Mouse (Mus musculus) kidney, postnatal 4 days (tissue): Measurements from ENCODE around the gene Tctex1d4.

Source experiments
- DNase-seq, 2 experiments: peaks; one replicate each; pipeline ENCODE4 v3.0.0; 2021; ENCODE audit warnings: mixed read lengths in 2 of 2

The Tctex1d4 gene

GRCm38 (mm10) chr4:117120445-117121414, 5.9 kb upstream of the Tctex1d4 start:
- DNase-seq = peak; percentile 93 to 96

DNA sequence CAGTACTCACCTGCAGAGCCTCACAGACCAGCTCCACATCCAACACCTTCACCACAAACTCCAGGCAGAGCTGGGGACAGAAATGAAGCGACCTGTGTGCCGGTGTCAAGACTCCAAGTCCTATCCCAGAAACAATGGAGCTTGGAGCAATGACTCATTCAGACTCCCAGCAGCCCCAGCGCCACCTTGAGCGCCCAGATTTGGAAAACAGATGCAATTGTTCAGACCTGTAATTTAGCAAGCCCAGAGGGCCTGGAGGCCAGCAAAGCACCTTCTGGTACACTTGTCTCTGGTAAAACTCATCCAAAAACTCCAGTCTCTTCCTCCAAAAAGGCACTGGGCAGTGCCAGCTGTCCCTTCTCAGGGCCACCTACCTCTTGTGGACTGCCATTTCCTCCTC, 4.4 kb upstream of the Tctex1d4 start:
- no peak for DNase-seq

DNA sequence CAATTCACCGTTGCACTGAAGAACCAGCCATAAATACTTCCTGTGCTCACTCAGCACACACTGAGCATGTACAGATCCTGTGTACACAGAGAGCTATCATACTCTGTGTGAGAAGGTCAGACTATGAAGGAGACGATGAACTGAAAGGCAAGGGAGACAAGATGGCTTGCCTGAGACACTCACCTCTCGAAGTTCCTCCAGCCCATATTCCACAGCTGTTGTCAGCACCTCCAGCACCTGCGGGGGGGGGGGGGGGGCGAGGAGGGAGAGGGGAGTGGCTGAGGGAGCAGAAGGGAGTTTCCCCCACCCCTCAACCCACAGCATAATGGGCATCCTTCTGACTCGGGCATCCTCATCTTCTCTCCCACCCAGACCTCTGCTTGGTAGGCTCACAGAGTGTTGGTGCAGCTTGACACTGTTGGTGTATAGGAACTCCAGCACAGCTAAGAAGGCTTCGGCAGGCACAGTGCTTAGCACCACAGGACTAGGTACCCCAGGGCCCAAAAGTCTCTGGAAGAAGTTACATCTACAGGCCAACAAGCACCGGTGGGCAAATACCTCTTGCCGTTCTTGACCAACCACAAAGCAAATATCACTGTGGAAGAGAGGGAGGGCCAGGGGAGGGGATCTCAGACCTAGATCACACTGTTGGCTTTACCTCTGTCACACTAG, 2.9 kb upstream of the Tctex1d4 start:
- no peak for DNase-seq

- DNase-seq = no peak
Measured at GRCm38 (mm10) chr4:117124218-117124517, 2.4 kb upstream of the Tctex1d4 start.

- peak; percentile 43 to 65 for DNase-seq
Measured at GRCm38 (mm10) chr4:117124518-117125347, 1.9 kb upstream of the Tctex1d4 start.

GRCm38 (mm10) chr4:117125348-117125909, 1.2 kb upstream of the Tctex1d4 start, which contains the start of gene Btbd19:
TSS of gene Btbd19 (minus strand) at chr4:117125725.
- peak; percentile 85 to 89 for DNase-seq

DNA sequence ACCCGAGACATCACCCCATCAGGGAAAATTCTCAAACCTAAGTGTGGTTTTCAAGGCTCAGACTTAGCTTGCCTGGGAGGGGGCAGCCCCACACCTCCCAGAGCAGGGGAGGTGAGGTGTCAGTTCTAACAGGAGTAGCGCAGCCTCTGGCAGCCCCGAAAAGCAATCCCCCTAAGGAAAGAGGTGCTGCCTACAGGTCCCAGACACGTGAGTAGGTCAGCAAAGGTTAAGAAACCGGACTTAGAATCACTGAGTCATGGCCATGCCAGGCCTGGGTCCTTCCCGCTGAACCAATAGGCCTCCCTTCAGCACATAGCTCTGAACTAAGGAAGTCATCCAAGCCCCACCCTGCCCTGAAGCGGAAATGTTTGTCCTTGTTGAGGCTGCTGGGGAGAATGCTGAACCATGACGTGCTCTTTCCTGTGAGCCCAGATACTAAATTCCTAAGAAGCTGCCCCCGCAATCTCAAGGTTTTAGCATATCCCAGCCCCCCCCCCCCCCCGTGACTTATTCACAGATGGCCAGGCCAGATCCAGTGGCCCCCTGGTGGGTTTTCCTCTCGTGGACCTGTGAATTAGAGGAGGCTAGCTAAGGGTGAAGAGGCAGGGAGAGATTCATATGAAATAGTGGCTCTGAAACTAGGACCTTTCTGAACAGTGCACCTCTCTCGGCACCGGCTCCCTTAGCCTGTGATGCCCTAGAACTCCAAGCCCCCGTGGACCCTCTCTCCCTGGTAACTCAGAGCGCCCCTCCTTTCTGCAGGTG, 502 bp upstream of the Tctex1d4 start:
- DNase-seq = peak; percentile 77 to 87

DNA sequence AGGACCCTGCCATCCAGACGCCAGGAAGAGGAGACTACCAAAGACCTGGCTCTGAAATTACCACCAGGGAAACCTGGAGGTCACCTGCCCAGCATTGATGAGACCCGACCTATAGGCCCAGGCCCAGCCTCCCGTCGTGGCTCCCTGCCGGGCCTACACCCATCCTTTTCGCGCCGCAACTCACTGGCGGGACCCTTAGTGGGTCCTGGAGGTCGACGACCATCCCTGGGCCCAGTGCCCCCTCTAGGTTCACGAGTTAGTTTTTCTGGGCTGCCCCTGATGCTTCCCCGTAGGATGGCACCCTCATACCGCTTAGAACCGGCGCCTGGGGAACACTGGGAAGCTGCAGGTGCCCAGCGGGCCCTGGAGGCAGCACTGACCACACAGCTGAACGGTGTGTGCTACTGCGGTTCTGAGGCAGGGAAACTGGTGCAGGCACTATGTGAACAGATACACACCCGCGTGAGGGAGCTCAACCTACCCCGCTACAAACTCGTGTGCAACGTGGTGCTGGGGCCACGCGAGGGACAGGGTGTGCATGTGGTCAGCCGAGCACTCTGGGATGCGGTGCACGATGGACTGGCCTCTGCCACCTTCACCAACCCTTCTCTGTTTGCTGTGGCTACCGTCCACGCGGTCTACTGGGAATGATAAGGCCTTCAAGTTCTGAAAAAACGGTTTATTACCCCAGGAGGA, 1.5 kb downstream of the Tctex1d4 start:
- no peak for DNase-seq

DNA sequence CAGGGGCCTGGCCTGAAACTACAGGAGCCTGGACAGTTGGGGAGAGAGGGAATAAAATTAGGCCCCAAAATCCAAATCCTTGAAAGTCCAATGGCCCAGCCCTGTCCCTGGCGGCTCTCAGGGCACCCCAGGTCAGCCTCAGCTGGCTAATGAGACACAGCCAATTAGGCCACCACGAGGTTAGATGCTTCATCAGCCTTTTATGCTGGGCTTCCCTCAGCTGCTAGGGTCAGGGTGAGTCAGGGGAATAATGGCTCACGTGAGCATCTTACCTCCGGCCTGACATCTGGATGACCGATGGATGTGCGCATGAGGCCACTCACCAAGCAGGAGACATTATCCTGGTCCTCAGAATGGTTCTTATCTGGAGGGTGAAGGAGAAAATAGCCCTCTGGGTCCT, 4.2 kb downstream of the Tctex1d4 start:
- no peak for DNase-seq

DNA sequence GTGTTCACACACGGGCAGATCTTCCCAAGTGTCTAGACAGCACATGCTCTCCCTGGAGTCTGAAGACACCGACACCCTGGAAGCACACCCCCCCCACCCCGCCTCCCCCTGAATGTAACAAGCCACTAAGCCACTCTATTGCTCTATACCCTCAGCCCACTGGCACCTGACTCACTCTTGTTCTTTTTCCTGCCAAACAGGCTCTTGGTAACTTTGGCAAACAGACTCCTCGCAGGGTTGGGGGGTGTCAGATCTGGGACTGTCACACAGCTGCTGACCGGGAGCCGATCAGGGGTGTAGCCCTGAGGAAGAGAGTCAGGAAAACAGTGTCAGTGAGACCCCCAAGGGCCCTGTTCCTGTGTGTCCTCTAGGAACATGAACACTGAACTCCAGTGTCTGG, 4.6 kb downstream of the Tctex1d4 start:
- no peak for DNase-seq

DNA sequence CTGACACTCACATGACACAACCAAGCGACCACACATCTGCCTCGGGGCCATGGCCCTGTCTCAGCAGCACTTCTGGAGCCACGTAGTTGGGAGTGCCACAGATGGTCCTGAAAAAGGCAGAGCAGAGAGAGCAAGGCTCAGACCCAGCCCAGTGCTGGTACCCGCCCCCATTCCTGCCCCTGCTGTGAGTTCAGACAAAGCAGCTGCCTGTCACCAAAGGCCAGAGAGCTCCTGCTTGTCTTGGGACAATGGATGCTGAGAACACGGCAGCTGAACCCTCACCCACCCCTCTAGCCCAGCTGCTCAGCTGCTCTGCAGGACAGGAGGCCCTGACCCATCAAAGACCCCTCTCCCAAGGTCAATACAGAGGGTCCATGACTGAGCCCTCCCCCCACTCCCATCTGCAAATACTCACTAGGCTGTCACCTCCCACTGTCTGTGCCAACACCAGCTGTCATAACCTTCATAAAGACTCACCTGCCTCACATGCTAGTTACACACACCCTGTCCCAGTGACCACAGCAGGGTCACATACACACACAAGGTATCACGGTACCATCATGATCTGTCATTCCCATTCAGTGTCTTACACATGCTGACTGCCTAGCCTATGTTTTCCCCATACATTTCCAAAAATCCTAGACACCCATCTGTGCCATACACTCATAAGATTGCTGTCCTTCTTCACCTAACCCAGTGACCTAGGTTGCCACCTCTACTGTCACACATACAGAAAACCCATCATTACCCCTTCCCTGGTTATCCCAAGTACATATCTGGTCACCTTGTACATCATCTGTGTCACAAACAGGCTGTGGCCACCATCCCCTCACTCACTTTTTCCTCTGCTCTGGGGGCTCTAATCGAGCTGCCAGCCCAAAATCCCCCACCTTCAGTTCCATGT, 5.5 kb downstream of the Tctex1d4 start:
- no peak for DNase-seq

DNA sequence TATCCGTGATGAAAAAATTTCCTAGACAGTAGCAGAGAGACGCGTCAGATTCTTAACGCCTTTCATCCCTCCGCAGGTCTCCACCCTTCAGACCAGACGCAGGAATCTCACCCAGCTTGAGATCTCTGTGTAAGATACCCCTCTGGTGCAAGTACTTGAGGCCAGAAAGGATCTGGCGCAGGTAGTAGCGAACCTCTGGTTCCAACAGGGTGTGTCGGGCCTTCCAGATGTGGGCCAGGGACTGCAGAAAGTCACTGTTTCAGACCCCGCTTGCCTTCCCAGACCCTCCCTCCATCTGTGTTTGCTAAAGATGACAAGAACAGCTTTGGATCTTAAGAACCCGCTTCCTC, 6.2 kb downstream of the Tctex1d4 start:
- DNase-seq = no peak

- DNase-seq = no peak
Measured at GRCm38 (mm10) chr4:117133366-117133796, 6.8 kb downstream of the Tctex1d4 start.

DNA sequence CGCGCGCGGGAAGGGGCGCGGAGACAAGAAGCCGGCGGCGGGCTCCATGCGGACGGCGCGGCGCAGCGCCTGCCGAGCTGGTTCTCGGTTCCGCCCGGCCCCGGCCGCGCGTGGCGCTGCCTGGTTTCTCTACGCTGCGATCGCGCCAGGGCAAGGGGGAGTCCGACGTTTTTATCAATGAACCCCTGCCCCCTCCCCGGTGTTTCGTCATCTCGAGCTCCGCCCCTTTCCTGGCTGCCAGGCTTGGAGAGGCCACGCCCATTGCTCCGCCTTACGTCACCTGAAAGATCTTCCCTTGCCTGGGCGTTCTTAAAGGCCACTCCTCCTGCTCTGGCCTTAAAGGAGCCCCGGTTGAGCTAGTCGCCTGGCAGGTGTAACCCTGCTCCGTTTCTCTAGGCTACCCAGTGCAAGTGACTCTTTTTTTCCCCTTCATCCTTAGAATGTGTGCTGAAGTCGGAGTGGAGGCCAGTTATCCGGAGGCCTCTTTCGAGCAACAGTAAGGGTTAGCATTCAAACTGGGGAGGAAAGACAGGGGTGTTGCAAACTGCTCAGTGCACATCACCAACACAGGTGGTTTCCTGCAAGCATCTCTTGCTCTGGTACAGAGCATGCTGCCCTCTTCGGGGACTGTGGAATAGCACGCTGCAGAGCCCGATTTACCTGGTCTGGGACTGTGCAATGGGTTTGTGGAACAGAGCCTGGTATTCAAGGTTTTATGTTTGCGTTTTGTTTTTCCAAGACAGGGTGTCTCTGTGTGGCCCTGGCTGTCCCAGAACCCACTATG, 7.4 kb downstream of the Tctex1d4 start, which contains the start of gene Plk3:
TSS of gene Plk3 (minus strand) at position 147 of the 784 bp plus-strand sequence.
- DNase-seq = peak; percentile 98

DNA sequence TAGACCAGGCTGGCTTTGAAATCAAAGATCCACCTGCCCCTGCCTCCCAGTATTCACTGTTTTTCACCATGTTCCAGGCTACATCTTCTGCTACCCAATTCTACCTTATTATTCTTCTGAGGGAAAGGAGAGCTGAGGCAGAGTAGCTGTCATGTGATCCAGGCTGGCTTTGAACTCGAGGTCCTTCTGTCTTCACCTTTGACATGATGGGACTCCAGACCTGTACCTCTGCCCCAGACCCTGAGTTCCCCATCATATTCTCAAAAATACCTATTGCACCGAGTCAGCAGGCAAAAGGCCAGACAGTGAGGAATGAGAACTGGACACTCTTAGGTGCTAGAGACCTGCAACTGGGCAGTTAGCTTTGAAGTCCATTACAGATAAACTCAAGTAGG, 8.0 kb downstream of the Tctex1d4 start:
- no peak for DNase-seq

GRCm38 (mm10) chr4:117136034-117136433, 9.4 kb downstream of the Tctex1d4 start:
- peak; percentile 46 to 66 for DNase-seq

DNA sequence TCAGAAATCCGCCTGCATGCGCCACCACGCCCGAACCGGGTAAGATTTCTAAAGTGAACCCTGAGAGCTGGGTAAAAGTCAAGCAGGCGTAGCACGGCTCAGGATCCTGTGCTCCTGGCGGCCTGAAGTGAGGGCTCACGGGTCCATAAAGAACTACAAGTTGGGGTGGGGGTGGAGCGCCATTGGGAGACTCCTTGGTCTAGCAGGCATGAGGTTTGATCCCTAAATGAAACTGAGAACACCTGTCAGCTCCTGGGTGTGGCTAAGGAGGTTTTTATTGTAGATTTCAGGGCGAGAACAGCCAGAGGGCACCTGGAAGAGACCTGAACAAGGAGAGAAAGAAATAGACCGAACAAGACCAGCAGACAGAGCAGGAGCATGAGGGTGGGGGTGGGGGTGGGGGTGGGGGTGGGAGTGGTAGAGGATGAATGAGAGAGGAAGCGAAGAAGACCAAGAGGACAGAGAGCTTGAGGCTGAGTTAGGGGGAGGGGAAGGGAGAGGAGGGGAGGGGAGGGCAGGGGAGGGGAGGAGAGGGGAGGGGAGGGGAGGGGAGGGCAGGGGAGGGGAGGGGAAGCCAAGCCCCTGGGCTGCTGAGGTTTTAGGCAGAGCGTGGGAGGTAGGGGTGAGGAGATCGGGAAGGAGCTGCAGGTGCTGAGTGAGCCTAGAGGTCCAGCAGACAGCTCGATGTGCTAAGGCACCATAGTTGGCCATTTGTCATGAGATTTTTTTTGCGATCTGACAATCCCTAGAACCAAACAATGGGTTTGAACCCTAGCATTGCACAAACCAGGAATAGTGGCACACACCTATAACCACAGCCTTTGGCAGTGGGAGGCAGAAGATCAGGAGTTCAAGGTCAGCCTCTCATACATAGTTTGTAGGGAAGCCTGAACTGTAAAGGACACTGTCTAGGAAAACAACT, 12.0 kb downstream of the Tctex1d4 start:
- no peak for DNase-seq

DNA sequence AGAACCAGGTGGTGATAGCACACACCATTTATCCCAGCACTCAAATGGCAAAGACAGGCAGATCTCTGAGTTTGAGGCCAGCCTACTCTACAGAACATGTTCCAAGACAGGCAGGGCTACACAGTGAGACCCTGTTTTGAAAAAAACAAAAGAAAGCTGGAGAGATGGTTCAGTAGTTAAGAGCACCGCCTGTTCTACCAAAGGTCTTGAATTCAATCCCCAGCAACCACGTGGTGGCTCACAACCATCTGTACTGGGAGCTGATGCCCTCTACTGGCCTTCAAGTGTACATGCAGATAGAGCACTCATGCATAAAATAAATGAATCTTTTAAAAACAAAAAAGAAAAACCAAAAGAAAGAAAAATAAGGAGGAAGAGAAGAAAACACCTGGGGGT, 12.6 kb downstream of the Tctex1d4 start:
- peak; percentile 41 to 62 for DNase-seq
